In genomic region chr10:75151311-75151710, GRCm38 (mm10) we compare ENCODE assay signal across 9 mouse cellular contexts.
DNase-seq lines count a peak whose midpoint lies in the region; ATAC-seq and TF ChIP-seq lines count a peak whose summit lies in the region.
"Had no signal": no experiment of that assay in that cellular context is flagged by ENCODE, and none has a peak within 500 bp of the region (broad histone marks: within the 10 kb centered on the region; RNA-seq: fewer than 3 reads in every experiment).

No protein-coding gene starts in this region.

- H3K4me1 ChIP-seq in intestine, postnatal 0 days (replicated peaks; ENCODE audit: control insufficient read depth, insufficient read depth, low read length), result no peaks in the 10 kb centered on the region
- H3K4me1 ChIP-seq in midbrain, embryonic 11.5 days (ENCODE audit: control insufficient read depth, insufficient read depth, low read length), result peaks cover 12% of the 10 kb centered on the region

- no peaks in the 10 kb centered on the region for H3K9me3 ChIP-seq in intestine, postnatal 0 days (ENCODE audit: control insufficient read depth)
- H3K9me3 ChIP-seq in midbrain, embryonic 11.5 days (ENCODE audit: control insufficient read depth, low read length), result no peaks in the 10 kb centered on the region

- TF ChIP-seq CTCF in intestine, postnatal 0 days (IDR thresholded peaks at IDR 0.05; ENCODE audit: low read depth), result peak; percentile 97

- no peak overlapping the region for H3K4me3 ChIP-seq in intestine, postnatal 0 days (ENCODE audit: low read depth, low read length)
- H3K4me3 ChIP-seq in midbrain, embryonic 11.5 days (ENCODE audit: low read depth, low read length), result no peak overlapping the region

- intact Hi-C loops in left cerebral cortex, postnatal 14 days (cut with DNase I), result loop anchor here (1.0 to 5.0 kb wide), 3 partner anchors 92 to 229 kb away; no protein-coding TSS in a partner anchor

- ATAC-seq in granulocyte monocyte progenitor cell, adult 5-6 weeks (replicated peaks; ENCODE audit: poor library complexity, severe bottlenecking), result peak; percentile 86
- ATAC-seq in intestine, postnatal 0 days, result peak; percentile 34
- ATAC-seq in midbrain, embryonic 11.5 days (ENCODE audit: low FRiP score), result peak; percentile 56

- H3K4me2 ChIP-seq in intestine, postnatal 0 days (replicated peaks; ENCODE audit: low read depth), result no peak overlapping the region
- no peak overlapping the region for H3K4me2 ChIP-seq in midbrain, embryonic 11.5 days

- DNase-seq in urinary bladder, adult 18-20 months (ENCODE audit: low spot score in 2 of 2), result peak; percentile 30 to 66
- DNase-seq in urinary bladder, postnatal 10 days (ENCODE audit: low spot score), result no peak
- DNase-seq in embryo, embryonic 10.5 days (ENCODE audit: low spot score), result peak; percentile 93
- peak; percentile 88 to 92 for DNase-seq in left cerebral cortex, postnatal 14 days (ENCODE audit: low spot score in 2 of 2)
- DNase-seq in midbrain, embryonic 11.5 days (ENCODE audit: low spot score, missing footprints), result peak; percentile 94
- peak; percentile 71 for DNase-seq in right cerebral cortex, postnatal 4 days

- no peak overlapping the region for H3K9ac ChIP-seq in intestine, postnatal 0 days (ENCODE audit: low read depth, low read length)
- no peak overlapping the region for H3K9ac ChIP-seq in midbrain, embryonic 11.5 days (ENCODE audit: low read length)

- no peak overlapping the region for H3K27ac ChIP-seq in intestine, postnatal 0 days (ENCODE audit: low read depth, low read length)
- no peak overlapping the region for H3K27ac ChIP-seq in midbrain, embryonic 11.5 days (ENCODE audit: low read depth, low read length)

- no peaks in the 10 kb centered on the region for H3K27me3 ChIP-seq in intestine, postnatal 0 days (replicated peaks; ENCODE audit: control insufficient read depth, insufficient read depth, low read length)
- no peaks in the 10 kb centered on the region for H3K27me3 ChIP-seq in midbrain, embryonic 11.5 days (ENCODE audit: control insufficient read depth, insufficient read depth, low read length)

- peaks cover 69% of the 10 kb centered on the region for H3K36me3 ChIP-seq in intestine, postnatal 0 days (ENCODE audit: control insufficient read depth, insufficient read depth)
- peaks cover 5% of the 10 kb centered on the region; the same call in 1 of the 2 replicates for H3K36me3 ChIP-seq in midbrain, embryonic 11.5 days (ENCODE audit: control insufficient read depth, insufficient read depth, low read length)
- H3K36me3 ChIP-seq: G1E had no signal

Comparison
In these comparisons a context has a peak if more than half of its experiments do, and no peak if none do; other contexts are left out.
1. ATAC-seq: peak in every context shown above with its lines; median percentile 86 in granulocyte monocyte progenitor cell, adult 5-6 weeks; 56 in midbrain, embryonic 11.5 days; 34 in intestine, postnatal 0 days.